Mouse (Mus musculus) urinary bladder, postnatal 0 days (tissue): ENCODE measurements around the gene Sorbs2. TPM values are rescaled to one million over a fixed set of nuclear protein-coding genes. Genes with fewer than 3 reads are reported as not detected.

Experiments
- polyA plus RNA-seq: library from polyadenylated mRNA; unstranded; fragments of >200 nt; fragmentation: Nextera tagmentation; extraction: Ambion mirVana; gene quantifications from 2 replicates; pipeline ENCODE4 v1.2.1, GENCODE M21; 2015

Sorbs2 gene
- 111 and 132 TPM in 2 replicates for polyA plus RNA-seq

DNA sequence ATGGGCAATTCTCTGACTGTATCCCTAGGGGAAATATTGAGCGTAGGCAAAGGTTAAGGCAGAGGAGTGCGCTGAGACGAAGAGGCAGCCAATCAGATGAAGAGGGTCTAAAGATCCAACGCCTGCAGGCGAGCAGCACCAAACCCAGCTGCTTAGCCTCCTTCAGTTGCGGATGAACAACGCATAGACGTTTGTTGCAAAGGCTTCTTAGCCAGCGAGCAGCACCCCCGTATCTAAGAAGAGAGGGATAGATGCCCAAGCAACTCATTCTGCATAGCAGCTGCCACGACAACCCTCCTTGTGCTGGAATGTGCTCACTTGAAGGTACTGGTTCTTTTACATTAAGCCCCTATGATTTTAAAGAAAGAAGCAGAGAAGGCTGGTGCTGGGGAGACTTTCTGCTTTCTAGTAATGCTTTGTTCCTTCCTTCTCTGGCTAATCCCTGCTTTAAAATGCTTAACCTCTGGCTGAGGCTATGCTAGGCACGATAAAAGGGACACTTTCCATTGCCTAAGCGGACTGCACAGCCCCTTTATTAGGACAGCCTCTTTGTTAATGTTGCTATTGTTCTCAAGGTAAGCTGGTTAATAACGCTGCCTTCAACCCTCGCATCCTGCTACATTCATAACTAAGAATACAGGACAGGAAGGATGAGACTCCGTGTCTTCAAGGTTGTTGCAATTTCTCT, at the start of gene Sorbs2:
TSS of gene Sorbs2 (plus strand) at position 155 of the 688 bp plus-strand sequence.

Other genes with a start within 250 kb of the Sorbs2 start
- gene F11, start 245.8 kb upstream of the Sorbs2 start, polyA plus RNA-seq: 0.14 TPM in 1 of 2 replicates, not detected in the other
- gene Klkb1, start 212.9 kb upstream of the Sorbs2 start, polyA plus RNA-seq: not detected in 2 replicates
- gene Gm45753, start 199.3 kb upstream of the Sorbs2 start, polyA plus RNA-seq: 0.10 TPM in 1 of 2 replicates, not detected in the other
- 3.1 and 3.2 TPM in 2 replicates for gene Cyp4v3, start 174.6 kb upstream of the Sorbs2 start, polyA plus RNA-seq
- 13.7 and 15.8 TPM in 2 replicates for gene Fam149a, start 125.5 kb upstream of the Sorbs2 start, polyA plus RNA-seq
- gene Tlr3, start 96.7 kb upstream of the Sorbs2 start, polyA plus RNA-seq: 5.6 and 6.9 TPM in 2 replicates